Mouse (Mus musculus): ENCODE measurements at regions not wholly inside any gene's neighbourhood (a gene's known extent, or its start where the extent isn't known, plus 50 kb on each side); places are given as distances from the start of the nearest gene placed in this dataset.
A peak's percentile ranks its signal among the peaks of the same experiment; 100 is the strongest.

DNA sequence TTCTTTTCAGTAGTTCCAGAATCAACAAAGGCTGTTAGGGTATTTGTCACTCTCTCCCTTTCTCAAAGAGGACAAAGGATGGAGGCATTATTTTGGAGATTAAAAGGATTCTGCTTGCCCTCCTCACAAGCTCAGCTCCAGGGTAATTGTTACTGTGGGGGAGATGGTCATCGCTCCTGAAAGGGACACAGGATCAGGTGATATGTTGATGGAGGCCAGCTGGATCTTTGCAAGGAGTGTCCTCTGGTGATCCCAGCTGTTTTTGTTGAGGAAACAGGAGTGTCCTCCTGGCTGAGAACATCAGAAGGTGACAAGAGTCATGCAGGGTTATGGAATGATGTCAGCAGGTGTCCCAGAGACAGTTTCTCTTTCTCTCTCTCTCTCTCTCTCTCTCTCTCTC lies 119.7 kb downstream of the Cd83 start:
- Histone ChIP-seq H3K4me2 (no peak overlapping the region), H3K27me3 (ENCODE audit: control insufficient read depth, insufficient read depth, low read length) (no peaks in the 10 kb centered on the region; the same call in 1 of the 2 replicates), H3K27ac (ENCODE audit: low read depth, low read length) (no peak overlapping the region), H3K4me3 (ENCODE audit: low read depth, low read length) (no peak overlapping the region), H3K9me3 (replicated peaks; ENCODE audit: control insufficient read depth, low read length) (no peaks in the 10 kb centered on the region), H3K36me3 (ENCODE audit: control insufficient read depth, insufficient read depth, low read length) (no peaks in the 10 kb centered on the region), H3K9ac (ENCODE audit: low read depth, low read length) (no peak overlapping the region), H3K4me1 (ENCODE audit: control insufficient read depth, insufficient read depth, low read length) (peaks cover 16% of the 10 kb centered on the region)
- 35% methylated on average over 1 of the region's 1 CpGs for WGBS (ENCODE audit: insufficient replicate concordance)
- ATAC-seq (replicated peaks; ENCODE audit: insufficient number of reproducible peaks, low FRiP score, low TSS enrichment) = no peak

DNA sequence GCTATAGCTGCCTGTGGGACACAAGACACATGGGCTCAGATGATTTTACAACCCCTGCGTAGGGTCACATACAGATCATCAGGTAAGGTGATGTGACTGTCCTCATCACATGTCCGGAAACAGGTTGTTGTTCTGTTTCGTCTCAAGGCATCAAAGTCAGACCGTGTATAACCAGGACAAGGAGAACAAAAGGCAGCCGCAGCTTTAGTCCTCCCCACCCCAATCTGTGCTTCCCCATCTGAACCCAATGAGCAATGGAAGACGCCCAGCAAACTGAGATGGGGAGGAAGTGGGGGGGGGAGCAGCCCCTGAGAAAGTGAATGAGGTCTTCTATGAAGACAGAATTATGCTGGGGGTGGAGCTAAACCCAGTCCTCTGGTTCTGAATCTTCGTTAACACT lies 121.7 kb downstream of the Cd83 start:
- H3K9ac ChIP-seq (ENCODE audit: low read depth, low read length) = no peak overlapping the region
- H3K27ac ChIP-seq (ENCODE audit: low read depth, low read length) = no peak overlapping the region
- peaks cover 16% of the 10 kb centered on the region for H3K4me1 ChIP-seq (ENCODE audit: control insufficient read depth, insufficient read depth, low read length)
- no peaks in the 10 kb centered on the region; the same call in 1 of the 2 replicates for H3K27me3 ChIP-seq (ENCODE audit: control insufficient read depth, insufficient read depth, low read length)
- no peaks in the 10 kb centered on the region for H3K36me3 ChIP-seq (ENCODE audit: control insufficient read depth, insufficient read depth, low read length)
- no peaks in the 10 kb centered on the region for H3K9me3 ChIP-seq (replicated peaks; ENCODE audit: control insufficient read depth, low read length)
- 75% methylated on average over 7 of the region's 7 CpGs for WGBS (ENCODE audit: insufficient replicate concordance)
- no peak overlapping the region for H3K4me3 ChIP-seq (ENCODE audit: low read depth, low read length)
- ATAC-seq (replicated peaks; ENCODE audit: insufficient number of reproducible peaks, low FRiP score, low TSS enrichment) = no peak
- no peak overlapping the region for H3K4me2 ChIP-seq

DNA sequence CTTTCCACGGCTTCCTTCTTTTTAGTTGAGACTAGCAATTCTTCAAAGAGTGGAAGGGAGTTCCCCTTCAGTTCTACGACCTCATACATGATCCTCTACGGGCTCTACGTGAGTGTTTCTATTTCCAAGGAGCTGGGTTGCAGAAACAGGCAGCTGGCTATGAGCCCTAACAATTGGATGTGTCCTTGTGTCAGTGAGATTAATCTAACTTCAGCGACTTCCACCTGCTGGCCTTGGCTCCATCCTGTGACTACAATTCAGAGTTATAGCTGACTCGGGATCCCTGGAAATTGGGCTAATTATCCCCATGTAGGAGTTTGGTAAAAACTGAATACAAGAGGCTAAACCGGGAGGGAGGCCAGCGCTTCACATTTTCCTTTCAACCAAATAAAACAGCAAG lies 122.8 kb downstream of the Cd83 start:
- Histone ChIP-seq H3K4me3 (ENCODE audit: low read depth, low read length) (no peak overlapping the region), H3K27ac (ENCODE audit: low read depth, low read length) (no peak overlapping the region), H3K36me3 (ENCODE audit: control insufficient read depth, insufficient read depth, low read length) (no peaks in the 10 kb centered on the region), H3K9ac (ENCODE audit: low read depth, low read length) (no peak overlapping the region), H3K9me3 (replicated peaks; ENCODE audit: control insufficient read depth, low read length) (no peaks in the 10 kb centered on the region), H3K4me2 (no peak overlapping the region), H3K27me3 (ENCODE audit: control insufficient read depth, insufficient read depth, low read length) (no peaks in the 10 kb centered on the region; the same call in 1 of the 2 replicates), H3K4me1 (ENCODE audit: control insufficient read depth, insufficient read depth, low read length) (peaks cover 16% of the 10 kb centered on the region)
- no peak for ATAC-seq (replicated peaks; ENCODE audit: insufficient number of reproducible peaks, low FRiP score, low TSS enrichment)
- 68% methylated on average over 8 of the region's 8 CpGs for WGBS (ENCODE audit: insufficient replicate concordance)

DNA sequence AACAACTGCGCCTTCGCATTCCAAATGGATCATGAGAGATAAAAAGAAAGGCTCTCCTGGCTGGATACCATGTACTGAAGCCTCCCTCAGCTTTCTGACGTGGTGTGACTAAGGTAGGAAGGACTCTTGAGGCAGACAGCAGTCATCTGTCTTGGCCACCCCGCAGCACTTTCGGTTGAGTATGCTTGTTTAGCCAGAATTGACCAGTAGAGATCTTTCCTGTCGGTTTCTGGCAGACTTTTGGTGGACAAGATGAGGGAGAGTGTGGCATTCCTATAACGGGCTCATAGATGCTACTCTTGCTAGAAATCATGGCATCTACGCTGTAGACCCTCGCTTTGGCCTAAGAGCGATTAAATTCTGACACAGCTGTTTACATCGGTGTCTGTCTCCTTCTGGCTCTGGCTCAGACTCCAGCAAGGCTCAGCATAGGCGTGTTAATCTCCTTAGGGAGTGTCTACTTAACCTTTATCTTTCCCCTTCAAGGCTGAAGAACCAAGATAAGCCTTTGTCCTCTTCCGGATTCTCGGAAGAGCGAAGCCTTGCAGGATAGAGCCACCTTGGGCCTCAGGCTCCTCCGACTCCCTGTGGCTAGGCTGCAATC lies 123.6 kb downstream of the Cd83 start:
- Histone ChIP-seq H3K9me3 (replicated peaks; ENCODE audit: control insufficient read depth, low read length) (no peaks in the 10 kb centered on the region), H3K27me3 (ENCODE audit: control insufficient read depth, insufficient read depth, low read length) (no peaks in the 10 kb centered on the region; the same call in 1 of the 2 replicates), H3K4me2 (peak overlapping the region; percentile 34), H3K36me3 (ENCODE audit: control insufficient read depth, insufficient read depth, low read length) (no peaks in the 10 kb centered on the region), H3K9ac (ENCODE audit: low read depth, low read length) (no peak overlapping the region), H3K27ac (ENCODE audit: low read depth, low read length) (no peak overlapping the region), H3K4me1 (ENCODE audit: control insufficient read depth, insufficient read depth, low read length) (peaks cover 16% of the 10 kb centered on the region), H3K4me3 (ENCODE audit: low read depth, low read length) (no peak overlapping the region)
- ATAC-seq (replicated peaks; ENCODE audit: insufficient number of reproducible peaks, low FRiP score, low TSS enrichment) = no peak
- WGBS (ENCODE audit: insufficient replicate concordance) = 21% methylated on average over 16 of the region's 16 CpGs

DNA sequence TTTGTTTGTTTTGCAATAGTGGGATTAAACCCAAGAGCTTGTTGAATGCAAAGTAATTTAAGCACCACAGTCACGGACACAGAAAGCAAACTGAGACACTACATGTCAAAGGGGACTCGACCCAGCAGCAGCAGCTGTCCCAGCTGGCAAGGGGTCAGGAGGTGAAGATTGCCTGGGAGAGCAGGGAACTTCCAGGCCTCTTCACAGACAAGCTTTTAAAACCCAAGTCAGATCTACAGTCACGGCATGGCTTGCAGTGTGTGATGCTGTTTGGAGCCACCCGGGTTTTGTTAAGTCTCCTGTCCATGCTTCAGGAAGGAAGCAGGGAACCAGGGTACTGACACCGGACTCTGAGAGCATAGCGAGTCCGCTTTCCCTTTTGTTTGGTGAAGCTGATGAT lies 125.4 kb downstream of the Cd83 start:
- Histone ChIP-seq H3K27me3 (ENCODE audit: control insufficient read depth, insufficient read depth, low read length) (no peaks in the 10 kb centered on the region; the same call in 1 of the 2 replicates), H3K27ac (ENCODE audit: low read depth, low read length) (no peak overlapping the region), H3K9ac (ENCODE audit: low read depth, low read length) (no peak overlapping the region), H3K4me2 (no peak overlapping the region), H3K4me1 (ENCODE audit: control insufficient read depth, insufficient read depth, low read length) (peaks cover 16% of the 10 kb centered on the region), H3K4me3 (ENCODE audit: low read depth, low read length) (no peak overlapping the region), H3K36me3 (ENCODE audit: control insufficient read depth, insufficient read depth, low read length) (no peaks in the 10 kb centered on the region), H3K9me3 (replicated peaks; ENCODE audit: control insufficient read depth, low read length) (no peaks in the 10 kb centered on the region)
- 34% methylated on average over 7 of the region's 7 CpGs for WGBS (ENCODE audit: insufficient replicate concordance)
- ATAC-seq (replicated peaks; ENCODE audit: insufficient number of reproducible peaks, low FRiP score, low TSS enrichment) = no peak

DNA sequence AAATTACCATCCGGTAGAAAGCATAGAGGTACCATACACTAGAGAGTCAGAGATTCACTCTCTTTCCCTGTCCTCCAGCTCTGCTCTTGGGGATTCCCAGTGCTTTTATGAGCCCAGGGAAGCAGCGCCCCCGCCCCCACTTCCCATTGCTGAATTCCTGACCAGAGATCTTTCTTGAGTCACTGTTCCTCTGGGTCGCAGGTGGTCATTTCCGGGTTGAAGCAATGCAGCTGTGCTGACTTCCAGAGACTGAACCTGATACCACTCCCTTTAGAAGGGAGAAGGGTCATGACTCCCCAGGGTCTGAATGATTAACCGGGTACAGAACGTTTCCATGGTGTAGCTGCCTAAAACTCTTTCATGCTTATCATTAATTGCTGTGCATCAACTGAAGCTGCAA lies 128.9 kb downstream of the Cd83 start:
- Histone ChIP-seq H3K36me3 (ENCODE audit: control insufficient read depth, insufficient read depth, low read length) (no peaks in the 10 kb centered on the region), H3K4me3 (ENCODE audit: low read depth, low read length) (no peak overlapping the region), H3K9me3 (replicated peaks; ENCODE audit: control insufficient read depth, low read length) (no peaks in the 10 kb centered on the region), H3K4me2 (no peak overlapping the region), H3K27ac (ENCODE audit: low read depth, low read length) (no peak overlapping the region), H3K27me3 (ENCODE audit: control insufficient read depth, insufficient read depth, low read length) (no peaks in the 10 kb centered on the region), H3K9ac (ENCODE audit: low read depth, low read length) (no peak overlapping the region), H3K4me1 (ENCODE audit: control insufficient read depth, insufficient read depth, low read length) (peaks cover 7% of the 10 kb centered on the region; the same call in 1 of the 2 replicates)
- ATAC-seq (replicated peaks; ENCODE audit: insufficient number of reproducible peaks, low FRiP score, low TSS enrichment) = no peak
- 39% methylated on average over 7 of the region's 7 CpGs for WGBS (ENCODE audit: insufficient replicate concordance)

DNA sequence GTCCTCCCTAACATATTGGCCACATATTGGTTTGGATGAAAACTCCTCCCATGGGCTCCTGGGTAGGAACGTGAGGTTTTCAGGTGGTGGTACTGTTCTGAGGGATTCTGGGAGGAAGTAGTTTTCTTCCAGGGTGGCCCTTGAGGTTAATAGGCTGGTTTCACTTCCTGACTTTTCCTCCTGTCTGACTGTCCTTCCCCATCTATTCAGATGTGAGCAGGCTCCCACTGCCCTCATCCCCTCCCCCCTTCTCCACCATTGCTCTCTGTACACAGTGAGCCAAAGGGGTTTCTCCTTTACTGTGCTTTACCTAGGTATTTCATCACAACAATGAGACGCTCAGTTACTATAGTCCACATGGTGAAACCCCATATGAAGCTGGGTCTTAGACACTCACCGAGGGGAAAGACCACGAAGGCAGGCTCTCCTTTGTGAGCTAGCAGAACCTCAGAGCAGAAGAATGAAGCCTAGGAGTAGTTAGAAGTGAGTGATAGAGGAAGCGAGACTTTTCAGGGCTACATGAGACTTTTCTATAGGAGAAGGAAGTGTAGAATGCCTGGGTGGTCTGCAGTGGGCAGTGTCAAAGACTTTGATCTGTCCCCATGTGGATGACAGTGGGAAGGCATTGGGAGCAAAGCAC lies 135.3 kb downstream of the Cd83 start:
- no peak for ATAC-seq (replicated peaks; ENCODE audit: insufficient number of reproducible peaks, low FRiP score, low TSS enrichment)
- no peak overlapping the region for H3K9ac ChIP-seq (ENCODE audit: low read depth, low read length)
- 80% methylated on average over 5 of the region's 5 CpGs for WGBS (ENCODE audit: insufficient replicate concordance)

DNA sequence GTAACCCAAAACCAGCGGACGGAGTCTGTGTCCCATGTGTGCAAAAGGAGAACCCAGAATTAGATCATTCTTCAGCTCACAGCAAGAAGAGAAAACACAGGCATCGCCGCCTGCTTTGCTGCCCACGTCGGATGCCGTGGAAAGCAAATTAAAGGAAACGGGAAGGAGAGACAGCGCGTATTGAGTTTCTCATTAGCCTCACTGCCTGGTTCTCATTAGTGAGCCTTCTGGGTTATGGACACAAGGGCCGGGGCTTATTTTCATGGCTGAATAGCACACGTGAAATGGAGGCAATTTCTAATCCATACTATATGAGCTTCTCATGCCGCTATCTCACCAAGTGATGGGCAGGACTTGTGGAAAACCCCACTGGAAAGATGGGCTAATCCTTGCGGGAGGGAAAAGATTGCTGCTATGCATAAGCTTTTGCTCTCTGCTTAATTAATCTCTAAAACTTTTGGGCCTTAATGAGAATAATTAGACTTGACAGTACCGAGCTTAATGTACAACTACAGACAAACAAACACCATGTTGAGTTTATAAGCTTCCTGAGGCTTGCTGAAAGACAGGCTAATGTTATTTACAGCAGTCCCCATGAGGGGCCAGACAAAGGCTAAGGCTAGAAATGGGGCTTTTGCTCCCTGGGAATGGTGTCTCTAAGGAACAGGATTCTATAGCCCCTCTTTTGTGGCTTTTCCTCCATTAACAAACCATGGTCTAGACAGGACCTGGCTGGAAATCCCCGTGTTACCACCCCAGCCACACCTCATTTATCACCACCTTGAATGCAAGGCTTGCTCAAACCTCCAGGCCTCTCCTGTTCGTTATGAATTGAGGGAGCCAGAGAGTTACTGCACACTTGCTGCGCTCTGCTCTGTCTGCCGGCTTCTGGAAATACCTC lies 145.8 kb downstream of the Cd83 start:
- H3K9me3 ChIP-seq (replicated peaks; ENCODE audit: control insufficient read depth, low read length) = 0 out of 2 replicates have a peak, but pooled peaks cover 2% of the 10 kb centered on the region
- H3K27me3 ChIP-seq (ENCODE audit: control insufficient read depth, insufficient read depth, low read length) = no peaks in the 10 kb centered on the region
- WGBS (ENCODE audit: insufficient replicate concordance) = 80% methylated on average over 19 of the region's 19 CpGs
- H3K27ac ChIP-seq (ENCODE audit: low read depth, low read length) = no peak overlapping the region
- ATAC-seq (replicated peaks; ENCODE audit: insufficient number of reproducible peaks, low FRiP score, low TSS enrichment) = no peak
- H3K4me3 ChIP-seq (ENCODE audit: low read depth, low read length) = no peak overlapping the region
- H3K4me2 ChIP-seq = no peak overlapping the region
- H3K4me1 ChIP-seq (ENCODE audit: control insufficient read depth, insufficient read depth, low read length) = no peaks in the 10 kb centered on the region
- H3K9ac ChIP-seq (ENCODE audit: low read depth, low read length) = no peak overlapping the region
- H3K36me3 ChIP-seq (ENCODE audit: control insufficient read depth, insufficient read depth, low read length) = no peaks in the 10 kb centered on the region

More for the DNA sequence above, 135.3 kb downstream of the Cd83 start:
- no peak overlapping the region for H3K4me3 ChIP-seq (ENCODE audit: low read depth, low read length)
- no peak overlapping the region for H3K27ac ChIP-seq (ENCODE audit: low read depth, low read length)
- H3K36me3 ChIP-seq (ENCODE audit: control insufficient read depth, insufficient read depth, low read length) = no peaks in the 10 kb centered on the region
- no peaks in the 10 kb centered on the region for H3K4me1 ChIP-seq (ENCODE audit: control insufficient read depth, insufficient read depth, low read length)
- no peak overlapping the region for H3K4me2 ChIP-seq
- no peaks in the 10 kb centered on the region for H3K9me3 ChIP-seq (replicated peaks; ENCODE audit: control insufficient read depth, low read length)
- no peaks in the 10 kb centered on the region for H3K27me3 ChIP-seq (ENCODE audit: control insufficient read depth, insufficient read depth, low read length)
